In the genomic region with DNA sequence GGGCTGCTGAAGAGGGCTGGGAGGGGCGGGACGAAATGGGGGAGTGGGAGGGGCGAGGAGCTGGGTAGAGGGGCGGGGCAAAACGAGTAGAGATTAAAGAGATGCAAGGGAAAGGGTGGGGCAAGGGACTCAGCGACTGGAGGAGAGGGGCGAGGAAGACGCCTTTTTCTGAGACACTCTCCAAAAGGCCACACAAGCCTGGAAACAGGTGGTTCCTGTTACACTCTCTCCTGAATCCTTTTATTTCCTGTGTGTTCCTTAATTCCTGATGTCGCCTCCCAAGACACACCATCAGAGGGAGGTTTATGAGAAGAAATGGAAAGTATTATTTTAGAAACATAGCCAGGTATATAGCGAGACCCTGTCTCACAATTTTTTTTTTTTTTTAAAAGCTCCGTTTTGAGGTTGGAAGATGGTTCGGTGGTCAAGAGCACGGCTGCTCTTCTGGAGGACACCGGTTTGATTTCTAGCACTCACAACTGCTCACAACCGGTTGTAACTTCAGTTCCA, we compare ENCODE assay signal across 8 mouse cellular contexts. TPM values are rescaled to one million over a fixed set of nuclear protein-coding genes. Genes with fewer than 3 reads are reported as not detected.
DNase-seq lines count a peak whose midpoint lies in the region; ATAC-seq and TF ChIP-seq lines count a peak whose summit lies in the region.

No protein-coding gene starts in this region.

- peak overlapping the region; percentile 86 for H3K4me2 ChIP-seq in forebrain, embryonic 15.5 days (replicated peaks)
- H3K4me2 ChIP-seq in liver, embryonic 14.5 days (ENCODE audit: low read depth): peak overlapping the region; percentile 92

- 0 out of 2 replicates have a peak, but pooled peaks have one; percentile 5 for ATAC-seq in forebrain, embryonic 15.5 days (replicated peaks)
- ATAC-seq in liver, embryonic 14.5 days (ENCODE audit: insufficient read depth): no peak
- ATAC-seq in granulocyte monocyte progenitor cell, adult 5-6 weeks (replicated peaks; ENCODE audit: poor library complexity, severe bottlenecking): no peak

- no peaks in the 10 kb centered on the region for H3K27me3 ChIP-seq in heart, adult 2 months (ENCODE audit: control insufficient read depth, insufficient read depth, low read length)
- H3K27me3 ChIP-seq in forebrain, embryonic 15.5 days: no peaks in the 10 kb centered on the region
- H3K27me3 ChIP-seq in liver, embryonic 14.5 days (ENCODE audit: control insufficient read depth, insufficient read depth, low read length): no peaks in the 10 kb centered on the region

- peaks cover 3% of the 10 kb centered on the region; the same call in 1 of the 2 replicates for H3K79me2 ChIP-seq in heart, adult 2 months (replicated peaks; ENCODE audit: control insufficient read depth, insufficient read depth, low read length)

- peak overlapping the region; percentile 61 for H3K27ac ChIP-seq in heart, adult 2 months
- peak overlapping the region; percentile 49; the same call in 1 of the 2 replicates for H3K27ac ChIP-seq in forebrain, embryonic 15.5 days (replicated peaks)
- peak overlapping the region; percentile 71 for H3K27ac ChIP-seq in liver, embryonic 14.5 days

- no peak overlapping the region for H3K9ac ChIP-seq in heart, adult 2 months (ENCODE audit: low read depth, low read length)
- peak overlapping the region; percentile 97 for H3K9ac ChIP-seq in forebrain, embryonic 15.5 days (replicated peaks)
- peak overlapping the region; percentile 99 for H3K9ac ChIP-seq in liver, embryonic 14.5 days (replicated peaks)

- no peaks in the 10 kb centered on the region for H3K9me3 ChIP-seq in forebrain, embryonic 15.5 days
- H3K9me3 ChIP-seq in liver, embryonic 14.5 days (ENCODE audit: control insufficient read depth, low read length): no peaks in the 10 kb centered on the region

- no peak for TF ChIP-seq CTCF in heart, adult 2 months (IDR thresholded peaks at IDR 0.05)
- no peak for TF ChIP-seq CTCF in liver, embryonic 14.5 days (IDR thresholded peaks at IDR 0.05; ENCODE audit: low read depth)

- WGBS in heart, adult 2 months: 4% methylated on average over 15 of the region's 15 CpGs
- 9% methylated on average over 15 of the region's 15 CpGs for WGBS in forebrain, embryonic 15.5 days
- 6% methylated on average over 15 of the region's 15 CpGs for WGBS in liver, embryonic 14.5 days (ENCODE audit: insufficient replicate concordance)

- no peak for DNase-seq in heart, adult 2 months
- no peak for DNase-seq in heart, postnatal 36 days
- DNase-seq in 3134 (ENCODE audit: extremely low read depth, insufficient read length, low spot score): peak; percentile 97
- no peak for DNase-seq in liver, embryonic 14.5 days (ENCODE audit: low read depth in 3 of 3, low spot score in 3 of 3)
- no peak for DNase-seq in adrenal gland, postnatal 14 days
- no peak for DNase-seq in layer of hippocampus, postnatal 36 days

- intact Hi-C loops in heart, adult 2 months (cut with DNase I): loop anchor here (1.0 to 5.0 kb wide), 2 partner anchors 49 to 97 kb away; partner anchors contain the start of gene Tnfrsf22
- intact Hi-C loops in heart, postnatal 36 days (cut with DNase I): no loop called here

- no peaks in the 10 kb centered on the region for H3K36me3 ChIP-seq in heart, adult 2 months (ENCODE audit: control insufficient read depth, insufficient read depth, low read length)
- H3K36me3 ChIP-seq in forebrain, embryonic 15.5 days: no peaks in the 10 kb centered on the region
- peaks cover 11% of the 10 kb centered on the region for H3K36me3 ChIP-seq in liver, embryonic 14.5 days (replicated peaks; ENCODE audit: control insufficient read depth, insufficient read depth, low read depth)

- H3K4me3 ChIP-seq in heart, adult 2 months: peak overlapping the region; percentile 64
- peak overlapping the region; percentile 97 for H3K4me3 ChIP-seq in forebrain, embryonic 15.5 days
- peak overlapping the region; percentile 79 to 99 for H3K4me3 ChIP-seq in liver, embryonic 14.5 days (ENCODE audit: insufficient read depth in 1 of 2, low read depth in 2 of 2, low read length in 2 of 2)

- no peak for TF ChIP-seq EP300 in heart, adult 2 months (IDR thresholded peaks at IDR 0.05; ENCODE audit: insufficient read depth, low read depth, low read length)
- TF ChIP-seq EP300 in liver, embryonic 14.5 days (IDR thresholded peaks at IDR 0.05; ENCODE audit: low read depth): no peak

- H3K4me1 ChIP-seq in heart, adult 2 months (ENCODE audit: control insufficient read depth, insufficient read depth, low read length): peaks cover 4% of the 10 kb centered on the region
- H3K4me1 ChIP-seq in forebrain, embryonic 15.5 days: peaks cover 20% of the 10 kb centered on the region
- H3K4me1 ChIP-seq in liver, embryonic 14.5 days (replicated peaks; ENCODE audit: control insufficient read depth in 2 of 2, insufficient read depth in 2 of 2, low read length in 1 of 2): peaks cover 11 to 16% of the 10 kb centered on the region in 2 experiments

- peak; percentile 61 for TF ChIP-seq POLR2A in heart, adult 2 months (IDR thresholded peaks at IDR 0.05; ENCODE audit: insufficient read depth, low read depth, low read length)

RNA-seq across cellular contexts. Expression of gene Cars, which starts 0.4 kb away (rescaled TPM):
- total RNA-seq in heart, adult 2 months (2021): 10 to 100 TPM; 20.2 to 21.5 TPM
- polyA plus RNA-seq in heart, adult 2 months (2012; rRNA removed): 10.9 and 11.0 TPM in 2 replicates
- total RNA-seq in heart, postnatal 36 days (2021): 10 to 100 TPM; 22.6 to 23.6 TPM
- polyA plus RNA-seq in forebrain, embryonic 15.5 days (2015; fragmentation: Nextera tagmentation; extraction: Ambion mirVana): 70.1 and 73.0 TPM in 2 replicates
- polyA plus RNA-seq in liver, embryonic 14.5 days (2012; rRNA removed): 18.1 and 35.7 TPM in 2 replicates
- polyA plus RNA-seq in liver, embryonic 14.5 days (2014; fragmentation: Nextera tagmentation; extraction: Ambion mirVana): 41.4 and 42.7 TPM in 2 replicates
- 49.1 and 57.2 TPM in 2 replicates for total RNA-seq in adrenal gland, postnatal 14 days (2021)
- total RNA-seq in granulocyte monocyte progenitor cell, adult 5-6 weeks (2014; fragmentation: Nextera tagmentation): 34.0 and 35.5 TPM in 2 replicates
- 51.9 and 58.2 TPM in 2 replicates for total RNA-seq in granulocyte monocyte progenitor cell, adult 5-6 weeks (2017)
- 10 to 100 TPM; 46.3 to 51.5 TPM for total RNA-seq in layer of hippocampus, postnatal 36 days (2021)

RNA-seq across cellular contexts. Expression of gene Tnfrsf26, which starts 28.2 kb away (rescaled TPM):
- total RNA-seq in heart, adult 2 months (2021): under 1 TPM; 0.50 to 0.52 TPM
- polyA plus RNA-seq in heart, adult 2 months (2012; rRNA removed): 0.25 and 0.88 TPM in 2 replicates
- under 1 TPM; 0.44 to 0.81 TPM for total RNA-seq in heart, postnatal 36 days (2021)
- 0.10 and 0.19 TPM in 2 replicates for polyA plus RNA-seq in forebrain, embryonic 15.5 days (2015; fragmentation: Nextera tagmentation; extraction: Ambion mirVana)
- polyA plus RNA-seq in liver, embryonic 14.5 days (2012; rRNA removed): 0.27 and 0.29 TPM in 2 replicates
- polyA plus RNA-seq in liver, embryonic 14.5 days (2014; fragmentation: Nextera tagmentation; extraction: Ambion mirVana): 0.52 and 0.65 TPM in 2 replicates
- total RNA-seq in adrenal gland, postnatal 14 days (2021): 0.93 and 1.8 TPM in 2 replicates
- total RNA-seq in granulocyte monocyte progenitor cell, adult 5-6 weeks (2014; fragmentation: Nextera tagmentation): 8.3 and 13.3 TPM in 2 replicates
- 20.4 and 22.5 TPM in 2 replicates for total RNA-seq in granulocyte monocyte progenitor cell, adult 5-6 weeks (2017)
- total RNA-seq in layer of hippocampus, postnatal 36 days (2021): under 1 TPM in 1 of 2 experiments, not detected in 1; 0.10 TPM

RNA-seq across cellular contexts. Expression of gene Tnfrsf22, which starts 49.2 kb away (rescaled TPM):
- total RNA-seq in heart, adult 2 months (2021): 1 to 10 TPM; 1.4 to 2.3 TPM
- polyA plus RNA-seq in heart, adult 2 months (2012; rRNA removed): 3.2 and 5.6 TPM in 2 replicates
- 1 to 10 TPM; 1.5 to 2.3 TPM for total RNA-seq in heart, postnatal 36 days (2021)
- polyA plus RNA-seq in forebrain, embryonic 15.5 days (2015; fragmentation: Nextera tagmentation; extraction: Ambion mirVana): 4.0 and 5.3 TPM in 2 replicates
- 0.69 and 0.71 TPM in 2 replicates for polyA plus RNA-seq in liver, embryonic 14.5 days (2012; rRNA removed)
- 0.99 and 1.2 TPM in 2 replicates for polyA plus RNA-seq in liver, embryonic 14.5 days (2014; fragmentation: Nextera tagmentation; extraction: Ambion mirVana)
- total RNA-seq in adrenal gland, postnatal 14 days (2021): 4.1 and 5.3 TPM in 2 replicates
- 6.1 and 9.0 TPM in 2 replicates for total RNA-seq in granulocyte monocyte progenitor cell, adult 5-6 weeks (2014; fragmentation: Nextera tagmentation)
- total RNA-seq in granulocyte monocyte progenitor cell, adult 5-6 weeks (2017): 4.2 and 5.2 TPM in 2 replicates
- total RNA-seq in layer of hippocampus, postnatal 36 days (2021): 1 to 10 TPM; 1.7 to 2.7 TPM

RNA-seq across cellular contexts. Expression of gene Nap1l4, which starts 51.4 kb away (rescaled TPM):
- total RNA-seq in heart, adult 2 months (2021): 100 to 1,000 TPM; 168 to 197 TPM
- polyA plus RNA-seq in heart, adult 2 months (2012; rRNA removed): 98.4 and 147 TPM in 2 replicates
- total RNA-seq in heart, postnatal 36 days (2021): 100 to 1,000 TPM; 181 to 193 TPM
- 347 and 356 TPM in 2 replicates for polyA plus RNA-seq in forebrain, embryonic 15.5 days (2015; fragmentation: Nextera tagmentation; extraction: Ambion mirVana)
- polyA plus RNA-seq in liver, embryonic 14.5 days (2012; rRNA removed): 41.3 and 54.3 TPM in 2 replicates
- 33.7 and 39.4 TPM in 2 replicates for polyA plus RNA-seq in liver, embryonic 14.5 days (2014; fragmentation: Nextera tagmentation; extraction: Ambion mirVana)
- total RNA-seq in adrenal gland, postnatal 14 days (2021): 154 and 166 TPM in 2 replicates
- 85.5 and 133 TPM in 2 replicates for total RNA-seq in granulocyte monocyte progenitor cell, adult 5-6 weeks (2014; fragmentation: Nextera tagmentation)
- 126 and 136 TPM in 2 replicates for total RNA-seq in granulocyte monocyte progenitor cell, adult 5-6 weeks (2017)
- 100 to 1,000 TPM; 114 to 122 TPM for total RNA-seq in layer of hippocampus, postnatal 36 days (2021)
